Mouse (Mus musculus): Measurements from ENCODE around the gene Meis1. TPM values are rescaled to one million over a fixed set of nuclear protein-coding genes. Genes with fewer than 3 reads are reported as not detected.

Meis1 gene
- total and polyA plus RNA-seq, 3 experiments = 0.19 to 3.6 (median 0.81) TPM

DNA sequence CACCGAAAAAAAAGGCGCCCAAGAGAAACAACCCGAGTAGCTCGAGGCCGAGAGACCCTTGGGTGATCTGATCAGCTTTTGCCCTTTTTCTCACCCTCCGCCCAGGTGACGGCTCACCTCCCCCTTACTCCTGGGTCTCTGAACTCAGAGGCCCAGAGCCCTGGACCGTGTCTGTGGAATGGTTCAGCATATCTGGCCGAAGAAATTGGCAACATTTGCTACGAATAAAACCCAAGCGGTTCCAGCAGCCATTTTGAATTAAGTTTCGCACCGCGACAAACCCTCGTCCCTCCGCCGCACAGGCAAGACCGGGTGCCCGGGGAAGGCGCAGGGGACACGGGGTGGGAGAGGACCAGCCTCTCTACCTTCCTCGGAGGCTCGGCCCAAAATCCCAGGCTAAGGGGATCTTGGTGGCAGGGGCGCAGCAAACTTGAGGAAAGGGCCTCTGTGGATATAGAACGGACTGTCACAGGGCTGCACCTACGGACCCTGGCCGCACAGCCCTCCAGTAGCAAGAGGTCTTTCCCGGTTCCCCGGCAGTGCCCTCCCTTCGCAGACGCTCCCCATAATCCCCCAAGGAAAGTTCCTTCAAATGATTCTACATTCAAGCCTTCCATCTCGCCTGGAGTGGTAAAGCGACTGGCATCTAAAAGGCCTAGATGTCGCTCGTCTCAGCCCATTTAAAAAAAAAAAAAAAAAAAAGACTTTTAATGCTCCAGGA is 4.2 kb downstream of the Meis1 start:
- Histone ChIP-seq H3K27ac (ENCODE audit: insufficient read depth, low read depth) (no peak overlapping the region), H3K4me3 (replicated peaks in 1 of 3; ENCODE audit: low read depth in 2 of 3, low read length in 2 of 3, poor library complexity in 1 of 3) (no peak overlapping the region), H3K27me3 (replicated peaks) (no peaks in the 10 kb centered on the region), H3K4me2 (ENCODE audit: insufficient read depth, low read depth, poor library complexity, severe bottlenecking) (no peak overlapping the region), H3K9ac (ENCODE audit: insufficient read depth, low read depth) (no peak overlapping the region), H3K9me3 (replicated peaks; ENCODE audit: low read length) (peaks cover 6% of the 10 kb centered on the region), H3K79me2 (replicated peaks; ENCODE audit: control insufficient read depth, extremely low read depth, insufficient read depth, poor library complexity, severe bottlenecking) (no peaks in the 10 kb centered on the region), H3K4me1 (ENCODE audit: control insufficient read depth in 1 of 2, insufficient read depth in 2 of 2) (no peaks in the 10 kb centered on the region), H3K36me3 (replicated peaks in 1 of 2; ENCODE audit: control insufficient read depth in 1 of 2, insufficient read depth in 1 of 2, low read length in 1 of 2) (peaks cover 0 to 2% of the 10 kb centered on the region in 2 experiments)
- in situ Hi-C loops (cut with MboI; ENCODE audit: low pct_ligation_motif_present, low pct_unique_long_range_greater_than_20kb, low sequenced_read_pairs) (no loop called here), dilution Hi-C loops (cut with MboI; ENCODE audit: extremely low pct_ligation_motif_present, extremely low pct_unique_long_range_greater_than_20kb, low sequenced_read_pairs) (no loop called here)
- DNase-seq (ENCODE audit: extremely low read depth) = no peak
- TF ChIP-seq ZNF384 (IDR thresholded peaks at IDR 0.05; ENCODE audit: low read depth, low read length) (no peak), ZC3H11A (IDR thresholded peaks at IDR 0.05; ENCODE audit: low read depth, low read length) (no peak), MYC (IDR thresholded peaks at IDR 0.05; ENCODE audit: low read depth, low read length) (no peak), ZMIZ1 (IDR thresholded peaks at IDR 0.05; ENCODE audit: low read depth, low read length) (no peak), MXI1 (IDR thresholded peaks at IDR 0.05; ENCODE audit: low read depth, low read length) (no peak), CHD2 (IDR thresholded peaks at IDR 0.05; ENCODE audit: low read length) (no peak), RCOR1 (conservative IDR thresholded peaks at IDR 0.05; ENCODE audit: low read depth, low read length) (no peak), NRF1 (IDR thresholded peaks at IDR 0.05; ENCODE audit: low read depth, low read length) (no peak), USF1 (IDR thresholded peaks at IDR 0.05; ENCODE audit: low read depth, low read length) (no peak), NELFE (IDR thresholded peaks at IDR 0.05; ENCODE audit: low read depth, low read length) (no peak), HCFC1 (IDR thresholded peaks at IDR 0.05; ENCODE audit: low read depth, low read length) (no peak), KAT2A (IDR thresholded peaks at IDR 0.05; ENCODE audit: insufficient replicate concordance, low read length) (no peak), SIN3A (IDR thresholded peaks at IDR 0.05; ENCODE audit: low read length) (no peak), SMC3 (IDR thresholded peaks at IDR 0.05; ENCODE audit: low read depth, low read length) (no peak), CTCF (conservative IDR thresholded peaks at IDR 0.05 in 1 of 2, IDR thresholded peaks at IDR 0.05 in 1 of 2; ENCODE audit: low read depth in 2 of 2, low read length in 2 of 2) (no peak), UBTF (IDR thresholded peaks at IDR 0.05; ENCODE audit: low read depth, low read length) (no peak)

DNA sequence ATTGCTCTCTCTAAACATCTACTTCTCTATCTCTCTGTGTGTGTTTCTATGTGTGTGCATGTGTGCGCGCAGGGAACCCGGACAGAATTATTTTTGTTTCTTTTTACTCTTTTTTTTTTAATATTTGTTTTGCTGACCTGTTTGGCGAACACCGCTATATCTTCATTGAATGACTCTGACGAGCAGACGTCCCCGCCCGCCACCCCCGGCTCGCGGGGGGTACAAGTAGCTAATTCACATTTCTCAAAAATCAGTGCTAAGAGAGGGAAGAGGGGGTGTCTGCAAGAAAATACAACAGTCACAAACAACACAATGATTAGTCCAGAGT is 4.7 kb downstream of the Meis1 start:
- Histone ChIP-seq H3K79me2 (replicated peaks; ENCODE audit: control insufficient read depth, extremely low read depth, insufficient read depth, poor library complexity, severe bottlenecking) (no peaks in the 10 kb centered on the region), H3K4me1 (ENCODE audit: control insufficient read depth in 1 of 2, insufficient read depth in 2 of 2) (no peaks in the 10 kb centered on the region), H3K4me3 (replicated peaks in 1 of 3; ENCODE audit: low read depth in 2 of 3, low read length in 2 of 3, poor library complexity in 1 of 3) (no peak overlapping the region), H3K27ac (ENCODE audit: insufficient read depth, low read depth) (no peak overlapping the region), H3K36me3 (replicated peaks in 1 of 2; ENCODE audit: control insufficient read depth in 1 of 2, insufficient read depth in 1 of 2, low read length in 1 of 2) (peaks cover 0 to 2% of the 10 kb centered on the region in 2 experiments), H3K4me2 (ENCODE audit: insufficient read depth, low read depth, poor library complexity, severe bottlenecking) (no peak overlapping the region), H3K9ac (ENCODE audit: insufficient read depth, low read depth) (no peak overlapping the region), H3K27me3 (replicated peaks) (no peaks in the 10 kb centered on the region), H3K9me3 (replicated peaks; ENCODE audit: low read length) (peaks cover 6% of the 10 kb centered on the region)
- dilution Hi-C loops (cut with MboI; ENCODE audit: extremely low pct_ligation_motif_present, extremely low pct_unique_long_range_greater_than_20kb, low sequenced_read_pairs) = no loop called here
- TF ChIP-seq HCFC1 (IDR thresholded peaks at IDR 0.05; ENCODE audit: low read depth, low read length) = no peak
- in situ Hi-C loops (cut with MboI; ENCODE audit: low pct_ligation_motif_present, low pct_unique_long_range_greater_than_20kb, low sequenced_read_pairs) = no loop called here
- no peak for DNase-seq (ENCODE audit: extremely low read depth)
